Comparison of ENCODE assay signal across 21 mouse cellular contexts in genomic region chr5:28128851-28129250, GRCm38 (mm10). TPM values are rescaled to one million over a fixed set of nuclear protein-coding genes. Genes with fewer than 3 reads are reported as not detected.
DNase-seq lines count a peak whose midpoint lies in the region; ATAC-seq and TF ChIP-seq lines count a peak whose summit lies in the region.
"Had no signal": no experiment of that assay in that cellular context is flagged by ENCODE, and none has a peak within 500 bp of the region (broad histone marks: within the 10 kb centered on the region; RNA-seq: fewer than 3 reads in every experiment).

No protein-coding gene starts in this region.

- H3K27ac ChIP-seq in kidney, adult 2 months (ENCODE audit: insufficient read depth, low read depth, low read length), result no peak overlapping the region
- no peak overlapping the region for H3K27ac ChIP-seq in kidney, embryonic 15.5 days
- H3K27ac ChIP-seq: embryonic facial prominence, embryonic 10.5 days; embryonic facial prominence, embryonic 12.5 days; forebrain, embryonic 13.5 days; forebrain, embryonic 15.5 days had no signal

- H3K27me3 ChIP-seq in kidney, adult 2 months (replicated peaks; ENCODE audit: control insufficient read depth, insufficient read depth, low read length), result peaks cover 4% of the 10 kb centered on the region
- H3K27me3 ChIP-seq in kidney, embryonic 15.5 days, result peaks cover 95% of the 10 kb centered on the region

- peak; percentile 50 for DNase-seq in kidney, adult 2 months
- peak; percentile 14 for DNase-seq in kidney, postnatal 14 days
- no peak for DNase-seq in kidney, postnatal 10 days
- DNase-seq in brain, embryonic 14.5 days (ENCODE audit: low read depth), result peak; percentile 8
- no peak for DNase-seq in layer of hippocampus, adult 9-11 months
- DNase-seq: adrenal gland, adult 2 months; adrenal gland, postnatal 10 days; adrenal gland, postnatal 25 days; cerebellum, adult 11-12 months; cerebellum, adult 2 months; cerebellum, adult 9-10 months; cerebellum, postnatal 10 days; cerebellum, postnatal 25 days had no signal

- H3K4me1 ChIP-seq in kidney, adult 2 months (ENCODE audit: control insufficient read depth, insufficient read depth, low read length), result no peaks in the 10 kb centered on the region
- H3K4me1 ChIP-seq in kidney, embryonic 15.5 days, result peaks cover 8% of the 10 kb centered on the region

- TF ChIP-seq CTCF in kidney, adult 2 months (conservative IDR thresholded peaks at IDR 0.05; ENCODE audit: insufficient read depth, insufficient read length, low read depth, low read length), result no peak
- no peak for TF ChIP-seq CTCF in brain, embryonic 14.5 days (IDR thresholded peaks at IDR 0.05; ENCODE audit: borderline replicate concordance, extremely low read depth, insufficient read depth, insufficient read length)

- no peak for TF ChIP-seq POLR2A in kidney, adult 2 months (IDR thresholded peaks at IDR 0.05; ENCODE audit: low read depth, low read length)
- TF ChIP-seq POLR2A in brain, embryonic 14.5 days (IDR thresholded peaks at IDR 0.05; ENCODE audit: borderline replicate concordance, extremely low read depth, insufficient read depth, insufficient read length, poor library complexity, severe bottlenecking), result no peak

- WGBS in kidney, adult 2 months, result 20% methylated on average over 1 of the region's 1 CpGs
- WGBS in kidney, embryonic 15.5 days, result 35% methylated on average over 1 of the region's 1 CpGs

- H3K36me3 ChIP-seq in kidney, adult 2 months (ENCODE audit: control insufficient read depth, insufficient read depth, low read length), result no peaks in the 10 kb centered on the region
- no peaks in the 10 kb centered on the region for H3K36me3 ChIP-seq in kidney, embryonic 15.5 days
- H3K36me3 ChIP-seq: embryonic facial prominence, embryonic 10.5 days; embryonic facial prominence, embryonic 12.5 days; forebrain, embryonic 15.5 days had no signal

- no peak overlapping the region for H3K4me2 ChIP-seq in kidney, embryonic 15.5 days
- H3K4me2 ChIP-seq: embryonic facial prominence, embryonic 12.5 days; forebrain, embryonic 13.5 days; forebrain, embryonic 15.5 days had no signal

- no peak overlapping the region for H3K9ac ChIP-seq in kidney, embryonic 15.5 days
- H3K9ac ChIP-seq: embryonic facial prominence, embryonic 12.5 days; forebrain, embryonic 13.5 days; forebrain, embryonic 15.5 days had no signal

- H3K4me3 ChIP-seq in kidney, adult 2 months (ENCODE audit: insufficient read depth, low read depth, low read length), result no peak overlapping the region
- no peak overlapping the region for H3K4me3 ChIP-seq in kidney, embryonic 15.5 days (replicated peaks)
- H3K4me3 ChIP-seq: embryonic facial prominence, embryonic 10.5 days; embryonic facial prominence, embryonic 12.5 days; forebrain, embryonic 13.5 days; forebrain, embryonic 15.5 days had no signal

- H3K9me3 ChIP-seq in kidney, embryonic 15.5 days (replicated peaks), result no peaks in the 10 kb centered on the region; the same call in 1 of the 2 replicates
- H3K9me3 ChIP-seq: embryonic facial prominence, embryonic 10.5 days; embryonic facial prominence, embryonic 12.5 days; forebrain, embryonic 13.5 days; forebrain, embryonic 15.5 days had no signal

- ATAC-seq in kidney, embryonic 15.5 days (replicated peaks; ENCODE audit: low FRiP score), result no peak
- ATAC-seq: forebrain, embryonic 13.5 days; forebrain, embryonic 15.5 days had no signal

RNA-seq across cellular contexts. Expression of gene En2, which starts 36.6 kb away (rescaled TPM):
- 0.09 and 0.15 TPM in 2 replicates for polyA plus RNA-seq in kidney, adult 2 months (2012; rRNA removed)
- 0.09 and 0.15 TPM in 2 replicates for polyA plus RNA-seq in kidney, embryonic 15.5 days (2015; fragmentation: Nextera tagmentation; extraction: Ambion mirVana)
- 16.2 and 30.9 TPM in 2 replicates for polyA plus RNA-seq in brain, embryonic 14.5 days (2012; rRNA removed)
- polyA plus RNA-seq: C2C12; embryonic facial prominence, embryonic 10.5 days; embryonic facial prominence, embryonic 12.5 days; embryonic facial prominence, embryonic 14.5 days; forebrain, embryonic 11.5 days; forebrain, embryonic 15.5 days had no signal

RNA-seq across cellular contexts. Expression of gene Insig1, which starts 57.7 kb away (rescaled TPM):
- polyA plus RNA-seq in kidney, adult 2 months (2012; rRNA removed), result 52.0 and 55.3 TPM in 2 replicates
- polyA plus RNA-seq in kidney, embryonic 15.5 days (2015; fragmentation: Nextera tagmentation; extraction: Ambion mirVana), result 50.2 and 52.8 TPM in 2 replicates
- 67.1 and 70.5 TPM in 2 replicates for polyA plus RNA-seq in brain, embryonic 14.5 days (2012; rRNA removed)

Comparison
In these comparisons a context has a peak if more than half of its experiments do, and no peak if none do; other contexts are left out.
1. DNase-seq: peak in kidney, adult 2 months (single experiment), kidney, postnatal 14 days (single experiment) and brain, embryonic 14.5 days (single experiment); none in kidney, postnatal 10 days (single experiment) and layer of hippocampus, adult 9-11 months (single experiment).
2. RNA of gene En2, which starts 36.6 kb away (polyA plus RNA-seq): 16.2 to 30.9 TPM in brain, embryonic 14.5 days; 0.09 to 0.15 TPM in kidney, adult 2 months and 0.09 to 0.15 TPM in kidney, embryonic 15.5 days; every median in the first group is over 10 times any median in the second.